ENCODE assay signal across 19 mouse cellular contexts in the genomic region with DNA sequence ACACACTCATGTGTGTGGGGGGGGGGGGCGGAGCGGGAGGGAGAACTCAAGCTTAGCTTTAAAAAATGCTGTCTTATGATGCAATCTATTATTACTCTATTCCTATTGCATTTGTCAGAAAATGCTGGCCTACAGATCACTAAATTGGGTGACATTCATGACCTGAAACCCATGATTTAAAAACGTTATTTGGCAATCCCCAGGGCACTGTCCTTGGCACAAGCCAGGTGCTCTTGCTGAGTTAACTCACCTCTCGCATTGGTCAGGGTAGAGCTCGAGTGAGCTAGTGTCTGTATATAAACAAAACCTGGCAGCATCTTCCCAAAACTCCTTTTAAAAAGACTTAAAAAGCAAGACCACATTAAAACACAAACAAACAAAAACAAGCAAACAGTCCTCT. TPM values are rescaled to one million over a fixed set of nuclear protein-coding genes. Genes with fewer than 3 reads are reported as not detected.
DNase-seq lines count a peak whose midpoint lies in the region; ATAC-seq and TF ChIP-seq lines count a peak whose summit lies in the region.
"Had no signal": no experiment of that assay in that cellular context is flagged by ENCODE, and none has a peak within 500 bp of the region (broad histone marks: within the 10 kb centered on the region; RNA-seq: fewer than 3 reads in every experiment).

No protein-coding gene starts in this region.

- DNase-seq in gastrocnemius, adult 2 months, result no peak
- DNase-seq in gastrocnemius, postnatal 10 days, result no peak
- no peak for DNase-seq in hindbrain, postnatal 0 days (ENCODE audit: low spot score)
- peak; percentile 49 for DNase-seq in lung, postnatal 0 days (ENCODE audit: low spot score)
- DNase-seq in lung, postnatal 10 days, result no peak
- DNase-seq: B cell, adult 2 months; kidney, postnatal 25 days; liver, embryonic 13.5 days; right cerebral cortex, postnatal 14 days; thymus, postnatal 14 days had no signal

- H3K9me3 ChIP-seq in hindbrain, postnatal 0 days (ENCODE audit: low read length), result no peaks in the 10 kb centered on the region
- H3K9me3 ChIP-seq in hindbrain, embryonic 12.5 days (replicated peaks), result no peaks in the 10 kb centered on the region
- no peaks in the 10 kb centered on the region for H3K9me3 ChIP-seq in lung, postnatal 0 days (ENCODE audit: low read length)
- no peaks in the 10 kb centered on the region for H3K9me3 ChIP-seq in neural tube, embryonic 15.5 days (replicated peaks)
- H3K9me3 ChIP-seq: embryonic facial prominence, embryonic 12.5 days; G1E; hindbrain, embryonic 10.5 days; liver, embryonic 13.5 days had no signal

- ATAC-seq in hindbrain, postnatal 0 days, result peak; percentile 16; the same call in 1 of the 2 replicates
- ATAC-seq in hindbrain, embryonic 12.5 days (ENCODE audit: low FRiP score), result no peak
- no peak for ATAC-seq in lung, postnatal 0 days
- ATAC-seq in neural tube, embryonic 15.5 days (ENCODE audit: low FRiP score), result no peak
- ATAC-seq: intestine, postnatal 0 days; Patski had no signal

- no peak for TF ChIP-seq CTCF in gastrocnemius, adult 2 months (IDR thresholded peaks at IDR 0.05)
- TF ChIP-seq CTCF in hindbrain, postnatal 0 days (IDR thresholded peaks at IDR 0.05; ENCODE audit: low read depth), result no peak
- TF ChIP-seq CTCF in lung, postnatal 0 days (IDR thresholded peaks at IDR 0.05), result no peak

- no peak overlapping the region for H3K4me2 ChIP-seq in hindbrain, postnatal 0 days (ENCODE audit: low read depth, low read length)
- no peak overlapping the region for H3K4me2 ChIP-seq in hindbrain, embryonic 12.5 days (replicated peaks)
- H3K4me2 ChIP-seq in lung, postnatal 0 days (replicated peaks; ENCODE audit: low read depth, low read length), result no peak overlapping the region
- no peak overlapping the region for H3K4me2 ChIP-seq in neural tube, embryonic 15.5 days
- H3K4me2 ChIP-seq: embryonic facial prominence, embryonic 12.5 days had no signal

- no peak overlapping the region for H3K9ac ChIP-seq in hindbrain, postnatal 0 days (replicated peaks; ENCODE audit: low read length)
- no peak overlapping the region for H3K9ac ChIP-seq in hindbrain, embryonic 12.5 days
- no peak overlapping the region for H3K9ac ChIP-seq in lung, postnatal 0 days (replicated peaks; ENCODE audit: low read depth)
- no peak overlapping the region for H3K9ac ChIP-seq in neural tube, embryonic 15.5 days (replicated peaks)
- H3K9ac ChIP-seq: embryonic facial prominence, embryonic 12.5 days; liver, embryonic 13.5 days had no signal

- H3K4me1 ChIP-seq in hindbrain, postnatal 0 days (ENCODE audit: insufficient read depth, low read length), result peaks cover 8% of the 10 kb centered on the region; the same call in 1 of the 2 replicates
- H3K4me1 ChIP-seq in hindbrain, embryonic 12.5 days, result peaks cover 31% of the 10 kb centered on the region
- H3K4me1 ChIP-seq in lung, postnatal 0 days (ENCODE audit: insufficient read depth, low read depth, low read length), result peaks cover 21% of the 10 kb centered on the region
- H3K4me1 ChIP-seq in neural tube, embryonic 15.5 days, result peaks cover 24% of the 10 kb centered on the region

- H3K27me3 ChIP-seq in hindbrain, postnatal 0 days (ENCODE audit: insufficient read depth, low read length), result no peaks in the 10 kb centered on the region
- no peaks in the 10 kb centered on the region for H3K27me3 ChIP-seq in hindbrain, embryonic 12.5 days
- no peaks in the 10 kb centered on the region for H3K27me3 ChIP-seq in lung, postnatal 0 days (replicated peaks; ENCODE audit: insufficient read depth, low read length)
- H3K27me3 ChIP-seq in neural tube, embryonic 15.5 days (replicated peaks), result no peaks in the 10 kb centered on the region
- H3K27me3 ChIP-seq: CH12.LX; embryonic facial prominence, embryonic 12.5 days; liver, embryonic 13.5 days; Patski had no signal

- H3K27ac ChIP-seq in gastrocnemius, adult 2 months, result peak overlapping the region; percentile 53
- no peak overlapping the region for H3K27ac ChIP-seq in hindbrain, postnatal 0 days
- no peak overlapping the region for H3K27ac ChIP-seq in hindbrain, embryonic 12.5 days
- H3K27ac ChIP-seq in lung, postnatal 0 days (ENCODE audit: low read length), result no peak overlapping the region; the same call in 1 of the 2 replicates
- no peak overlapping the region for H3K27ac ChIP-seq in neural tube, embryonic 15.5 days (replicated peaks)
- H3K27ac ChIP-seq: embryonic facial prominence, embryonic 12.5 days; hindbrain, embryonic 10.5 days; layer of hippocampus, adult 2 months; liver, embryonic 13.5 days had no signal

- WGBS in hindbrain, postnatal 0 days, result 63% methylated on average over 5 of the region's 5 CpGs
- 78% methylated on average over 5 of the region's 5 CpGs for WGBS in hindbrain, embryonic 12.5 days
- 32% methylated on average over 5 of the region's 5 CpGs for WGBS in lung, postnatal 0 days
- WGBS in neural tube, embryonic 15.5 days, result 72% methylated on average over 5 of the region's 5 CpGs

- TF ChIP-seq EP300 in lung, postnatal 0 days (IDR thresholded peaks at IDR 0.05), result no peak

- H3K36me3 ChIP-seq in hindbrain, postnatal 0 days (ENCODE audit: insufficient read depth, low read length), result no peaks in the 10 kb centered on the region
- no peaks in the 10 kb centered on the region for H3K36me3 ChIP-seq in hindbrain, embryonic 12.5 days
- H3K36me3 ChIP-seq in lung, postnatal 0 days (ENCODE audit: insufficient read depth, low read length), result no peaks in the 10 kb centered on the region
- no peaks in the 10 kb centered on the region for H3K36me3 ChIP-seq in neural tube, embryonic 15.5 days
- H3K36me3 ChIP-seq: embryonic facial prominence, embryonic 12.5 days; hindbrain, embryonic 10.5 days; liver, embryonic 13.5 days had no signal

- no peak overlapping the region for H3K4me3 ChIP-seq in gastrocnemius, adult 2 months
- H3K4me3 ChIP-seq in hindbrain, postnatal 0 days (ENCODE audit: low read length), result no peak overlapping the region
- no peak overlapping the region for H3K4me3 ChIP-seq in hindbrain, embryonic 12.5 days
- H3K4me3 ChIP-seq in lung, postnatal 0 days (ENCODE audit: low read depth, low read length), result no peak overlapping the region
- no peak overlapping the region for H3K4me3 ChIP-seq in neural tube, embryonic 15.5 days (replicated peaks)
- H3K4me3 ChIP-seq: embryonic facial prominence, embryonic 12.5 days; hindbrain, embryonic 10.5 days; layer of hippocampus, adult 2 months; liver, embryonic 13.5 days had no signal

- intact Hi-C loops in gastrocnemius, adult 2 months (cut with DNase I), result no loop called here

RNA-seq across cellular contexts. Expression of a gene that starts 57.1 kb away (rescaled TPM):
- total RNA-seq in gastrocnemius, adult 2 months (2021), result 10 to 100 TPM; 67.7 to 71.6 TPM
- 100 to 1,000 TPM; 296 to 324 TPM for total RNA-seq in gastrocnemius, postnatal 10 days (2021)
- total RNA-seq in hindbrain, postnatal 0 days (2014; rRNA removed), result 46.1 and 52.9 TPM in 2 replicates
- polyA plus RNA-seq in hindbrain, postnatal 0 days (2015; fragmentation: Nextera tagmentation; extraction: Ambion mirVana), result 13.5 and 13.9 TPM in 2 replicates
- 35.7 and 36.0 TPM in 2 replicates for polyA plus RNA-seq in hindbrain, embryonic 12.5 days (2016; fragmentation: Nextera tagmentation; extraction: Ambion mirVana)
- polyA plus RNA-seq in lung, postnatal 0 days (2015; fragmentation: Nextera tagmentation; extraction: Ambion mirVana), result 101 and 106 TPM in 2 replicates
- 17.1 and 22.8 TPM in 2 replicates for polyA plus RNA-seq in neural tube, embryonic 15.5 days (2015; fragmentation: Nextera tagmentation; extraction: Ambion mirVana)
